Comparison of ENCODE assay signal across 23 mouse cellular contexts in the genomic region with DNA sequence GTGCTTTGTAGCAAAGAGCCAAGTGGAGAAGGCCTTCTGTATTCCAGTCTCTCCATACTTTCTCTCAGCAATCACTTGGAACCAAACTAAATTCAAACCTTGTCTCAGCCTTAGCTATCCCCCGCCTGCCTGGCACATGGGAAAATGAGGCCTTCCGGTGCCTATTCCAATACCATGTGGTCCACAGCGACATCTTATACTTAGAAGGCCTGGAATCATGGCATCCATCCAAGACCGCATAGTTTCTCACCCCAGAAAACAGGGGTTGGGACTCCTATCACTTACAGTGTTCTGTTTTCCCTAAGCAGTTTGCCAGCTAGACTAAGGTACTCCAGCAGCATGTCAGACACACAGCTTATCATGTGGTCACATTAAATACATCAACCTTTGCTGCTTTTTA.
DNase-seq lines count a peak whose midpoint lies in the region; ATAC-seq and TF ChIP-seq lines count a peak whose summit lies in the region.
"Had no signal": no experiment of that assay in that cellular context is flagged by ENCODE, and none has a peak within 500 bp of the region (broad histone marks: within the 10 kb centered on the region; RNA-seq: fewer than 3 reads in every experiment).

No protein-coding gene starts in this region.

- no peak overlapping the region for H3K9ac ChIP-seq in embryonic facial prominence, embryonic 13.5 days
- H3K9ac ChIP-seq in lung, embryonic 14.5 days = no peak overlapping the region
- no peak overlapping the region for H3K9ac ChIP-seq in embryonic facial prominence, embryonic 14.5 days (ENCODE audit: low read depth, low read length)
- H3K9ac ChIP-seq: forebrain, embryonic 13.5 days; forebrain, embryonic 15.5 days; forebrain, postnatal 0 days had no signal

- H3K4me2 ChIP-seq in embryonic facial prominence, embryonic 13.5 days = no peak overlapping the region
- no peak overlapping the region for H3K4me2 ChIP-seq in lung, embryonic 14.5 days
- no peak overlapping the region for H3K4me2 ChIP-seq in embryonic facial prominence, embryonic 14.5 days (ENCODE audit: low read depth, low read length)
- H3K4me2 ChIP-seq: forebrain, embryonic 13.5 days; forebrain, embryonic 15.5 days had no signal

- no peaks in the 10 kb centered on the region for H3K9me3 ChIP-seq in embryonic facial prominence, embryonic 13.5 days
- H3K9me3 ChIP-seq in embryonic facial prominence, embryonic 10.5 days = no peaks in the 10 kb centered on the region
- no peaks in the 10 kb centered on the region for H3K9me3 ChIP-seq in lung, embryonic 14.5 days (ENCODE audit: low read depth, low read length)
- no peaks in the 10 kb centered on the region for H3K9me3 ChIP-seq in embryonic facial prominence, embryonic 14.5 days (ENCODE audit: control insufficient read depth, low read length)
- H3K9me3 ChIP-seq: forebrain, embryonic 13.5 days; forebrain, embryonic 15.5 days had no signal

- H3K27ac ChIP-seq in embryonic facial prominence, embryonic 13.5 days = no peak overlapping the region
- H3K27ac ChIP-seq in embryonic facial prominence, embryonic 10.5 days (replicated peaks) = no peak overlapping the region
- no peak overlapping the region for H3K27ac ChIP-seq in lung, embryonic 14.5 days (ENCODE audit: low read depth)
- no peak overlapping the region for H3K27ac ChIP-seq in embryonic facial prominence, embryonic 14.5 days (replicated peaks; ENCODE audit: low read depth, low read length)
- H3K27ac ChIP-seq: forebrain, embryonic 13.5 days; forebrain, embryonic 15.5 days had no signal

- no peaks in the 10 kb centered on the region for H3K27me3 ChIP-seq in embryonic facial prominence, embryonic 13.5 days
- H3K27me3 ChIP-seq in embryonic facial prominence, embryonic 10.5 days (replicated peaks; ENCODE audit: low read depth, poor library complexity, severe bottlenecking) = no peaks in the 10 kb centered on the region
- H3K27me3 ChIP-seq in lung, embryonic 14.5 days (ENCODE audit: insufficient read depth, low read length) = no peaks in the 10 kb centered on the region
- no peaks in the 10 kb centered on the region for H3K27me3 ChIP-seq in embryonic facial prominence, embryonic 14.5 days (replicated peaks; ENCODE audit: control insufficient read depth, insufficient read depth, low read length)
- H3K27me3 ChIP-seq: CH12.LX; forebrain, embryonic 13.5 days; forebrain, embryonic 15.5 days had no signal

- no peaks in the 10 kb centered on the region for H3K36me3 ChIP-seq in embryonic facial prominence, embryonic 13.5 days
- no peaks in the 10 kb centered on the region for H3K36me3 ChIP-seq in embryonic facial prominence, embryonic 10.5 days (replicated peaks)
- no peaks in the 10 kb centered on the region for H3K36me3 ChIP-seq in lung, embryonic 14.5 days (ENCODE audit: insufficient read depth)
- H3K36me3 ChIP-seq in embryonic facial prominence, embryonic 14.5 days (ENCODE audit: control insufficient read depth, insufficient read depth, low read length) = no peaks in the 10 kb centered on the region
- H3K36me3 ChIP-seq: forebrain, embryonic 15.5 days; G1E had no signal

- WGBS in embryonic facial prominence, embryonic 13.5 days = 70% methylated on average over 4 of the region's 4 CpGs
- 92% methylated on average over 4 of the region's 4 CpGs for WGBS in embryonic facial prominence, embryonic 10.5 days
- WGBS in lung, embryonic 14.5 days = 78% methylated on average over 4 of the region's 4 CpGs
- 66% methylated on average over 4 of the region's 4 CpGs for WGBS in embryonic facial prominence, embryonic 14.5 days

- no peak overlapping the region for H3K4me3 ChIP-seq in embryonic facial prominence, embryonic 13.5 days
- H3K4me3 ChIP-seq in embryonic facial prominence, embryonic 10.5 days = no peak overlapping the region
- H3K4me3 ChIP-seq in lung, embryonic 14.5 days (ENCODE audit: low read depth, low read length) = no peak overlapping the region
- no peak overlapping the region for H3K4me3 ChIP-seq in embryonic facial prominence, embryonic 14.5 days (ENCODE audit: low read depth, low read length)
- H3K4me3 ChIP-seq: forebrain, embryonic 13.5 days; forebrain, embryonic 15.5 days had no signal

- no peaks in the 10 kb centered on the region for H3K4me1 ChIP-seq in embryonic facial prominence, embryonic 13.5 days
- H3K4me1 ChIP-seq in embryonic facial prominence, embryonic 10.5 days = no peaks in the 10 kb centered on the region
- no peaks in the 10 kb centered on the region for H3K4me1 ChIP-seq in lung, embryonic 14.5 days (ENCODE audit: insufficient read depth)
- H3K4me1 ChIP-seq in embryonic facial prominence, embryonic 14.5 days (ENCODE audit: control insufficient read depth, insufficient read depth, low read length) = no peaks in the 10 kb centered on the region
- H3K4me1 ChIP-seq: forebrain, embryonic 13.5 days; forebrain, embryonic 15.5 days had no signal

- ATAC-seq in embryonic facial prominence, embryonic 13.5 days (ENCODE audit: insufficient number of reproducible peaks, insufficient read depth, low FRiP score, low TSS enrichment, low read depth) = peak; percentile 62; the same call in 1 of the 2 replicates
- no peak for ATAC-seq in lung, embryonic 14.5 days (ENCODE audit: insufficient read depth)
- peak; percentile 50; the same call in 1 of the 2 replicates for ATAC-seq in embryonic facial prominence, embryonic 14.5 days (ENCODE audit: low read depth)
- ATAC-seq: CD4-positive, CD25-positive, alpha-beta regulatory T cell, adult 4 months; forebrain, embryonic 13.5 days; forebrain, embryonic 15.5 days; forebrain, postnatal 0 days had no signal

- DNase-seq in embryonic facial prominence, embryonic 10.5 days (ENCODE audit: low spot score) = no peak
- peak; percentile 5 for DNase-seq in lung, embryonic 14.5 days
- no peak for DNase-seq in lung, postnatal 14 days
- DNase-seq in NIH3T3 (ENCODE audit: low read depth) = peak; percentile 5
- peak; percentile 69 for DNase-seq in embryonic facial prominence, embryonic 14.5 days (ENCODE audit: low spot score)
- DNase-seq in thymus, adult 18-20 months = no peak
- DNase-seq in heart, postnatal 36 days = no peak
- DNase-seq: adrenal gland, adult 2 months; adrenal gland, postnatal 10 days; adrenal gland, postnatal 25 days; B cell, adult 2 months; cerebellum, adult 11-12 months; cerebellum, adult 2 months; cerebellum, adult 9-10 months; cerebellum, postnatal 10 days; cerebellum, postnatal 25 days; forebrain, postnatal 0 days had no signal

- no peak for TF ChIP-seq CTCF in lung, embryonic 14.5 days (IDR thresholded peaks at IDR 0.05; ENCODE audit: low read depth)

- intact Hi-C loops in heart, postnatal 36 days (cut with DNase I) = no loop called here

Comparison
In these comparisons a context has a peak if more than half of its experiments do, and no peak if none do; other contexts are left out.
1. DNase-seq: peak in lung, embryonic 14.5 days (single experiment), NIH3T3 (single experiment) and embryonic facial prominence, embryonic 14.5 days (single experiment); none in embryonic facial prominence, embryonic 10.5 days (single experiment), lung, postnatal 14 days (single experiment), thymus, adult 18-20 months (0 of 2) and heart, postnatal 36 days (0 of 2).